Mouse (Mus musculus) cerebellum, adult 2 months (tissue): ENCODE data around the gene Stk4.

ENCODE experiments used
- CTCF ChIP-seq: fragments of 200-500 bp; IDR thresholded peaks from 2 replicates; pipeline ENCODE4 v1.5.1; 2011; ENCODE audit warnings: low read depth, mild to moderate bottlenecking, control low read depth, low read length, moderate library complexity, borderline replicate concordance; ENCODE audit not compliant: insufficient read depth
- POLR2A ChIP-seq: fragments of 200-500 bp; IDR thresholded peaks from 2 replicates; pipeline ENCODE4 v1.6.1; 2011; ENCODE audit warnings: low read length, control low read depth, borderline replicate concordance; ENCODE audit not compliant: insufficient read depth

GRCm38 (mm10) chr2:164038407-164039028 lies 31.6 kb upstream of the Stk4 start:
- TF ChIP-seq CTCF: no peak
- no peak for TF ChIP-seq POLR2A
